Mouse (Mus musculus) MEL (cell line): ENCODE measurements around the gene Gatad2a. TPM values are rescaled to one million over a fixed set of nuclear protein-coding genes. Genes with fewer than 3 reads are reported as not detected.
A peak's percentile ranks its signal among the peaks of the same experiment; 100 is the strongest.

Experiments used
- DNase-seq: peaks from one replicate; pipeline ENCODE4 v3.0.0; 2011; ENCODE audit warnings: low read depth, low spot score
- H3K27ac ChIP-seq: 2 replicates; pipeline ENCODE4 v1.5.1; 2012; ENCODE audit warnings: low read depth, mild to moderate bottlenecking, control low read depth, low read length, moderate library complexity; ENCODE audit not compliant: control insufficient read depth
- H3K27me3 ChIP-seq, 2 experiments: fragments of 150-350 bp in 1 of 2; sonication (generic) in 1 of 2; 2 replicates each; pipeline ENCODE4 v1.6.1; 2012; ENCODE audit warnings: low read length in 2 of 2, mild to moderate bottlenecking in 2 of 2, improper control_type of control experiment in 1 of 2, moderate library complexity in 1 of 2; ENCODE audit not compliant: insufficient read depth in 2 of 2, control insufficient read depth in 1 of 2
- H3K36me3 ChIP-seq, 2 experiments: 2 replicates each; pipeline ENCODE4 v1.6.1; 2012 to 2014; ENCODE audit warnings: low read length in 2 of 2, improper control_type of control experiment in 1 of 2, inconsistent platforms in 1 of 2, mild to moderate bottlenecking in 1 of 2; ENCODE audit not compliant: insufficient read depth in 2 of 2, control insufficient read depth in 1 of 2
- H3K4me1 ChIP-seq, 2 experiments: fragments of 150-350 bp in 1 of 2; sonication (generic) in 1 of 2; 2 replicates each; pipeline ENCODE4 v1.6.1; 2012; ENCODE audit warnings: low read length in 2 of 2, improper control_type of control experiment in 1 of 2, mild to moderate bottlenecking in 1 of 2; ENCODE audit not compliant: insufficient read depth in 2 of 2, control insufficient read depth in 1 of 2
- H3K4me3 ChIP-seq, 2 experiments: fragments of 150-350 bp in 1 of 2; sonication (generic) in 1 of 2; 2 replicates each; pipeline ENCODE4 v1.5.1; 2012; ENCODE audit warnings: low read depth in 2 of 2, low read length in 2 of 2, mild to moderate bottlenecking in 2 of 2, moderate library complexity in 2 of 2, control low read depth in 1 of 2, improper control_type of control experiment in 1 of 2; ENCODE audit not compliant: control insufficient read depth in 1 of 2, insufficient read depth in 1 of 2
- H3K79me2 ChIP-seq: 2 replicates; pipeline ENCODE4 v1.6.1; 2012; ENCODE audit warnings: mild to moderate bottlenecking, low read length, moderate library complexity; ENCODE audit not compliant: control insufficient read depth, poor library complexity, insufficient read depth
- H3K9ac ChIP-seq: 2 replicates; pipeline ENCODE4 v1.6.1; 2012; ENCODE audit warnings: low read depth, mild to moderate bottlenecking, control low read depth, low read length, moderate library complexity; ENCODE audit not compliant: control insufficient read depth, poor library complexity, severe bottlenecking
- H3K9me3 ChIP-seq: fragments of 150-350 bp; sonication (generic); replicated peaks from 2 replicates; pipeline ENCODE4 v1.6.1; 2012; ENCODE audit warnings: mild to moderate bottlenecking, low read length, improper control_type of control experiment, moderate library complexity; ENCODE audit not compliant: insufficient read depth
- CHD1 ChIP-seq: IDR thresholded peaks from 2 replicates; pipeline ENCODE4 v1.6.1; 2012; ENCODE audit warnings: low read depth, mild to moderate bottlenecking, inconsistent platforms, low read length, improper control_type of control experiment
- CHD2 ChIP-seq: IDR thresholded peaks from 2 replicates; pipeline ENCODE4 v1.6.1; 2011; ENCODE audit warnings: low read length, improper control_type of control experiment
- E2F4 ChIP-seq: IDR thresholded peaks from 2 replicates; pipeline ENCODE4 v1.6.1; 2011; ENCODE audit warnings: low read depth, low read length, improper control_type of control experiment, borderline replicate concordance
- ELF1 ChIP-seq: IDR thresholded peaks from 2 replicates; pipeline ENCODE4 v1.6.1; 2014; ENCODE audit warnings: low read depth, mild to moderate bottlenecking, inconsistent platforms, low read length, improper control_type of control experiment, moderate library complexity
- EP300 ChIP-seq, 2 experiments: IDR thresholded peaks; 2 replicates each; pipeline ENCODE4 v1.6.1; 2011; ENCODE audit warnings: improper control_type of control experiment in 2 of 2, low read length in 2 of 2, low read depth in 1 of 2, mild to moderate bottlenecking in 1 of 2
- ETS1 ChIP-seq: IDR thresholded peaks from 2 replicates; pipeline ENCODE4 v1.6.1; 2012; ENCODE audit warnings: low read depth, mild to moderate bottlenecking, inconsistent platforms, low read length, improper control_type of control experiment, moderate library complexity
- GATA1 ChIP-seq: IDR thresholded peaks from 2 replicates; pipeline ENCODE4 v1.6.1; 2011; ENCODE audit warnings: low read depth, low read length, improper control_type of control experiment
- HCFC1 ChIP-seq: IDR thresholded peaks from 2 replicates; pipeline ENCODE4 v1.6.1; 2012; ENCODE audit warnings: low read depth, mild to moderate bottlenecking, inconsistent platforms, low read length, improper control_type of control experiment, moderate library complexity
- JUND ChIP-seq: IDR thresholded peaks from 2 replicates; pipeline ENCODE4 v1.6.1; 2011; ENCODE audit warnings: low read depth, mild to moderate bottlenecking, improper control_type of control experiment, low read length
- MAFK ChIP-seq: IDR thresholded peaks from 2 replicates; pipeline ENCODE4 v1.6.1; 2011; ENCODE audit warnings: low read depth, mild to moderate bottlenecking, low read length, improper control_type of control experiment, borderline replicate concordance
- MAX ChIP-seq: IDR thresholded peaks from 2 replicates; pipeline ENCODE4 v1.6.1; 2011; ENCODE audit warnings: low read length, improper control_type of control experiment
- MXI1 ChIP-seq: IDR thresholded peaks from 2 replicates; pipeline ENCODE4 v1.6.1; 2011; ENCODE audit warnings: mild to moderate bottlenecking, low read depth, low read length, improper control_type of control experiment
- MYB ChIP-seq: IDR thresholded peaks from 2 replicates; pipeline ENCODE4 v1.6.1; 2011; ENCODE audit warnings: mild to moderate bottlenecking, low read depth, low read length, improper control_type of control experiment
- NELFE ChIP-seq: IDR thresholded peaks from 2 replicates; pipeline ENCODE4 v1.6.1; 2011; ENCODE audit warnings: low read depth, low read length, improper control_type of control experiment
- POLR2A ChIP-seq, 2 experiments: IDR thresholded peaks; 2 replicates each; pipeline ENCODE4 v1.6.1; 2011 to 2012; ENCODE audit warnings: low read length in 2 of 2, mild to moderate bottlenecking in 2 of 2, control low read depth in 1 of 2, improper control_type of control experiment in 1 of 2, low read depth in 1 of 2, moderate library complexity in 1 of 2; ENCODE audit not compliant: control insufficient read depth in 1 of 2, insufficient read depth in 1 of 2, poor library complexity in 1 of 2
- POLR2AphosphoS2 ChIP-seq: IDR thresholded peaks from 2 replicates; pipeline ENCODE4 v1.6.1; 2011; ENCODE audit warnings: low read length, improper control_type of control experiment
- POLR2AphosphoS5 ChIP-seq: IDR thresholded peaks from 2 replicates; pipeline ENCODE4 v1.6.1; 2012; ENCODE audit warnings: low read depth, borderline replicate concordance, mild to moderate bottlenecking, inconsistent platforms, low read length, moderate library complexity, mixed read lengths
- SMC3 ChIP-seq: IDR thresholded peaks from 2 replicates; pipeline ENCODE4 v1.6.1; 2011; ENCODE audit warnings: low read depth, low read length, improper control_type of control experiment
- TCF12 ChIP-seq: IDR thresholded peaks from 2 replicates; pipeline ENCODE4 v1.6.1; 2014; ENCODE audit warnings: low read depth, mild to moderate bottlenecking, inconsistent platforms, low read length, improper control_type of control experiment, moderate library complexity
- UBTF ChIP-seq: IDR thresholded peaks from 2 replicates; pipeline ENCODE4 v1.6.1; 2012; ENCODE audit warnings: low read depth, mild to moderate bottlenecking, inconsistent platforms, low read length, improper control_type of control experiment, moderate library complexity, borderline replicate concordance; ENCODE audit not compliant: insufficient read depth
- ZMIZ1 ChIP-seq: IDR thresholded peaks from 2 replicates; pipeline ENCODE4 v1.6.1; 2012; ENCODE audit warnings: low read depth, mild to moderate bottlenecking, inconsistent platforms, low read length, improper control_type of control experiment, moderate library complexity
- ZNF384 ChIP-seq: IDR thresholded peaks from 2 replicates; pipeline ENCODE4 v1.6.1; 2012; ENCODE audit warnings: low read depth, mild to moderate bottlenecking, inconsistent platforms, low read length, improper control_type of control experiment
- polyA plus RNA-seq, 2 experiments: library from polyadenylated mRNA; stranded (reverse) in 1 of 2; unstranded in 1 of 2; fragments of >175 nt in 1 of 2; fragments of >200 nt in 1 of 2; gene quantifications; 2 replicates each; pipeline versions ENCODE4 v1.2.1 to v1.2.4; 2012; ENCODE audit warnings: low replicate concordance in 2 of 2, low read depth in 1 of 2; ENCODE audit not compliant: insufficient read length in 2 of 2, insufficient read depth in 1 of 2, missing spikeins in 1 of 2
- total RNA-seq: library from RNA; depleted of rRNA; stranded (reverse); fragments of 300-350 nt; gene quantifications from 2 replicates; pipeline ENCODE4 v1.2.3, GENCODE M21; 2012

The Gatad2a gene
- total and polyA plus RNA-seq, 3 experiments: 38.0 to 129 (median 111) TPM

DNA sequence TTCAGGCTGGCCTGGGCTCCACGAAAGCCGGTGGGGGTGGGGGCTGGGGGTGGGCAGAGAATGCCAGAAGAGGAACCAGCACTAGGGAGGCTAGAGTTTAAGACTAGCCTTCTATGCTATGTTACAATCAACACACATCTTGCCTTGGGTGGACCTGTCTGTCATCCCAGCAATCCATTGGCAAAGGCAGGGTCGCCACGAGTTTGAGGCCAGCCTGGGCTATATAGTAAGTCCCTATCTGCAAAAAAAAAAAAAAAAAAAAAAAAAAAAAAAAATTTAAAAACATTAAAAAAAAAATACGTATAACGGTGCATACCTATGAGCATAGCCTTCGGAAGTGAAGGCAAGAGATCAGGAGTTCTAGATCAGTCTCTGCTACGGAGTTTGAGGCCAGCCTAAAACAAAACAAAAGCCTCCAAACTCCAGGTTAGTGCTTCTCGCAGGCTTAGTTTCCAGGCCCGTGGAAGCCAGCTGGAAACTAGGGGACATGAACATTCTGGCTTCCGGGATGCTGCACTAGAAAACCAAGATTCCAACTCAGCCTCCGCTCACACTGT is 95.2 kb downstream of the Gatad2a start:
- DNase-seq: peak; percentile 38
- no peaks in the 10 kb centered on the region for H3K9me3 ChIP-seq
- H3K27ac ChIP-seq: peak overlapping the region; percentile 81
- no peaks in the 10 kb centered on the region for H3K27me3 ChIP-seq
- no peak for TF ChIP-seq CHD1
- no peak for TF ChIP-seq POLR2AphosphoS5
- no peak for TF ChIP-seq ZNF384
- TF ChIP-seq MAX: no peak
- no peak for TF ChIP-seq UBTF
- no peak for TF ChIP-seq HCFC1
- no peak for TF ChIP-seq ZMIZ1
- no peak for TF ChIP-seq CHD2
- no peak for TF ChIP-seq ELF1
- TF ChIP-seq E2F4: no peak
- TF ChIP-seq TCF12: no peak
- H3K4me1 ChIP-seq: peaks cover 0 to 19% of the 10 kb centered on the region in 2 experiments; a peak in 3 of 4 replicates
- peaks cover 0 to 18% of the 10 kb centered on the region in 2 experiments; a peak in 2 of 4 replicates for H3K36me3 ChIP-seq
- peak overlapping the region; percentile 89 for H3K9ac ChIP-seq
- H3K4me3 ChIP-seq: peak overlapping the region; percentile 77 to 88
- H3K79me2 ChIP-seq: peaks cover 50% of the 10 kb centered on the region

GRCm38 (mm10) chr8:69899876-69900275 is 96.3 kb downstream of the Gatad2a start:
- no peaks in the 10 kb centered on the region for H3K9me3 ChIP-seq
- 0 out of 4 replicates have a peak overlapping the region, but pooled peaks of 1 of the 2 experiments have one; percentile 12 for H3K4me3 ChIP-seq
- peaks cover 52% of the 10 kb centered on the region for H3K79me2 ChIP-seq
- H3K4me1 ChIP-seq: peaks cover 0 to 19% of the 10 kb centered on the region in 2 experiments; a peak in 3 of 4 replicates
- TF ChIP-seq POLR2AphosphoS5 (no peak), POLR2AphosphoS2 (no peak), SMC3 (no peak), ETS1 (no peak), GATA1 (no peak), TCF12 (no peak), POLR2A (IDR thresholded peaks at IDR 0.05; ENCODE audit: control insufficient read depth in 1 of 2, insufficient read depth in 1 of 2, low read depth in 1 of 2, low read length in 2 of 2, poor library complexity in 1 of 2) (no peak), MYB (no peak), JUND (no peak), NELFE (no peak), MXI1 (no peak), EP300 (IDR thresholded peaks at IDR 0.05; ENCODE audit: low read depth in 1 of 2, low read length in 2 of 2) (no peak), MAFK (no peak)
- TF ChIP-seq, all 39 proteins: peak for 0
- H3K36me3 ChIP-seq: peaks cover 0 to 18% of the 10 kb centered on the region in 2 experiments; a peak in 2 of 4 replicates
- no peak for DNase-seq
- H3K27ac ChIP-seq: no peak overlapping the region
- no peaks in the 10 kb centered on the region for H3K27me3 ChIP-seq
- peak overlapping the region; percentile 39 for H3K9ac ChIP-seq
